Mouse (Mus musculus): ENCODE measurements around the gene Smarcc2.

- TF ChIP-seq CTCF (IDR thresholded peaks at IDR 0.05; ENCODE audit: borderline replicate concordance, extremely low read depth, insufficient read depth, insufficient read length) (no peak), POLR2A (IDR thresholded peaks at IDR 0.05; ENCODE audit: borderline replicate concordance, extremely low read depth, insufficient read depth, insufficient read length, poor library complexity, severe bottlenecking) (no peak)
These were observed 48.5 kb upstream of the Smarcc2 start for GRCm38 (mm10) chr10:128410560-128410845.
